Mouse (Mus musculus) C2C12 (cell line): Measurements from ENCODE around the gene Otof.

Source experiments
- CEBPB ChIP-seq: IDR thresholded peaks from one replicate; pipeline ENCODE4 v1.6.1; 2011; ENCODE audit warnings: low read depth, mild to moderate bottlenecking, control low read depth, moderate library complexity
- CTCF ChIP-seq: IDR thresholded peaks from one replicate; pipeline ENCODE4 v1.5.1; 2011; ENCODE audit not compliant: control insufficient read depth, insufficient read depth, insufficient read length
- MYOD1 ChIP-seq: IDR thresholded peaks from one replicate; pipeline ENCODE4 v1.6.1; 2011; ENCODE audit warnings: low read depth; ENCODE audit not compliant: control insufficient read depth, insufficient read length
- MYOG ChIP-seq: IDR thresholded peaks from one replicate; pipeline ENCODE4 v1.6.1; 2011; ENCODE audit not compliant: control insufficient read depth, insufficient read length; ENCODE audit errors: extremely low read depth
- USF1 ChIP-seq: IDR thresholded peaks from one replicate; pipeline ENCODE4 v1.6.1; 2011; ENCODE audit warnings: low read depth, mild to moderate bottlenecking, control low read depth, moderate library complexity

DNA sequence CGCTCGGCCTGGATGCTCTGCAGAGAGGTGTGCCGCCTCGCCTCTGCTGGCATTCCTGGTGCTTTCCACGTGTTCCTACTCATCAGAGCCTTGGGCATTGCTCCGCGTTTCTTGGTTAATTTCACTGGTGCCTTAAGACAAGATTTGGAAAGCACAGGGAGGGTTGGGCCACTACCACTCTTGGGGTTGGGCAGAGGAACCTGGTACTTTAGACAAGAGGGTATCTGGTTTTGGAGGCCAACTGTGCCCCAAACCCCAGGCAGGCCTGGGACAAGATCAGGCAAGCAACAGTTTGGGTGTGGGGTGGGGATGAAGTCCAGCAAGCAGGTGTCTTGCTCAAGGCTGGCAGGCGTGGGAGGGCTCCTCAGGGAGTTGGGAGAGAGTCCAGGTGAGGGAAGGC, 94.3 kb downstream of the Otof start:
- TF ChIP-seq CTCF (no peak), MYOD1 (no peak), USF1 (no peak), CEBPB (no peak), MYOG (no peak)
